Mouse (Mus musculus): ENCODE measurements at regions not wholly inside any gene's neighbourhood (a gene's known extent, or its start where the extent isn't known, plus 50 kb on each side); places are given as distances from the start of the nearest gene placed in this dataset.

GRCm38 (mm10) chr14:25397751-25398150, 61.2 kb upstream of the Zmiz1 start:
- no peak for TF ChIP-seq ZC3H11A (IDR thresholded peaks at IDR 0.05; ENCODE audit: borderline replicate concordance, low read depth, low read length)
- TF ChIP-seq CHD2 (IDR thresholded peaks at IDR 0.05; ENCODE audit: low read depth, low read length) = no peak
- TF ChIP-seq MAFK (IDR thresholded peaks at IDR 0.05; ENCODE audit: insufficient read depth, low read depth, low read length) = no peak
- no peak for TF ChIP-seq ZNF384 (IDR thresholded peaks at IDR 0.05; ENCODE audit: low read depth, low read length)
